Mouse (Mus musculus) left cerebral cortex, adult 11 months (tissue): ENCODE measurements around the gene Arhgef18.

Experiments
- DNase-seq: peaks from one replicate; pipeline ENCODE4 v3.0.0; 2022; ENCODE audit warnings: low spot score

Gene Arhgef18

DNA sequence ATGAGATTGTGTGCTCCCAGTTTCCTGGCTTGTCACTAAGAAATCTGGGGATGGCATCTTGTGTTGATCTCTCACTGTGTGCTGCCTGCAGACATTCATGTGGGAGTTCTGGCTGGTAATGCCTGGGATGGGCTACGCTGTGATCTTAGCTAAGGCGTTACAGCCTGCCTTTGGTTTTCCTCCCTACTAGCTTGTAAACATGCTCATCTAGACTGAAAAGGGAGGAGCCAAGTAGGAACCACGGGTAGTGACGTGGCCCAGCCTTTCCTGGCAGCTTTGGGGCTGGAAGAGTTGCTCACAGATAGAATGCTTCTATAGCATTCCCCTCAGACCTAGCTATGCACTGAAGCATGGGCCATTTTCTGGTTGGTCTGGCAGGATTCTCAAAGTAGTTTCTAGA lies 109.4 kb downstream of the Arhgef18 start:
- no peak for DNase-seq
